Mouse (Mus musculus): ENCODE results near the gene Abtb1.

Gene Abtb1

GRCm38 (mm10) chr6:88803957-88804695, 37.7 kb downstream of the Abtb1 start:
- DNase-seq (ENCODE audit: low read depth, low spot score): no peak

DNA sequence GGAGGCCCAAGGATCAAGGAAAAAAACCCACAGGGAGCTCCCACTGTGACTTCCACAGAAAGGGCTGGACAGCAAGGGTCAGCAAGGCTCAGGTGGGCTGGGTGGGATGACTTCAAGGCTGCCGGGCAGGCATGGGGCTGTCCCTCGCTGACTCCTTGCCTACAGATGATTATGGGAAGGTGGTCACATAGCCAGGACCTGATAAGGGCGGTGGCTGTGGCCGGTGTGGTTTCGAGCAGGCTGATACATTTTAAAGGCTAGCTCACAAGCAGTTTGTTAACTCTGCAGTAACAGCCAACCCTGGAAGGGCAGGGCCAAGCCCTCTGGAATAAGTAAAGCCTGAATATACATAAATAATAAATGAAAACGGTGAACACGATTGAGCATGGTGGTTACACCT, 38.7 kb downstream of the Abtb1 start:
- no peak for DNase-seq (ENCODE audit: low read depth, low spot score)

DNA sequence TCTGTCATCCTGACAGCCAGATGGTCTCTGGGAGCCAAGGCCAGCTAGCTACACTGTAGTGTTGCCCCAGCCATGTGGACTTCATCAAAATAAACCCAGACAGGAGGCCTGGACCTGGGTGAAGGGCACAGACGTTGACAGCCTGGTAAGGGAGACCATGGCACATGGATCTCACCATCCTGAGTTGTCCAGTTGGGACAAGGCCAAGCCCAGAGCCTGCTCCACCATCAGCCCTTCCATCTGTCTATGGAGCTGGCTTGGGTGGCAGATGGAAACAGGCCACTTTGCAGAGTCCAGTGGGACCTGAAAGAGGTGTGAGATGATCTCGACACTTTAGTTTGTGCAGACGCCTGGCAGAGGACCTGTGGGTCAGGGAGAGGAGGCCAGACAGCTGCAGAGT, 41.0 kb downstream of the Abtb1 start:
- no peak for DNase-seq (ENCODE audit: low read depth, low spot score)

GRCm38 (mm10) chr6:88800191-88800590, 41.6 kb downstream of the Abtb1 start:
- DNase-seq (ENCODE audit: low read depth, low spot score): no peak

GRCm38 (mm10) chr6:88794561-88794971, 47.2 kb downstream of the Abtb1 start:
- no peak for DNase-seq (ENCODE audit: low read depth, low spot score)

GRCm38 (mm10) chr6:88793872-88794271, 47.9 kb downstream of the Abtb1 start:
- no peak for DNase-seq (ENCODE audit: low read depth, low spot score)

- DNase-seq (ENCODE audit: low read depth, low spot score): no peak
Observed at GRCm38 (mm10) chr6:88793243-88793642, 48.5 kb downstream of the Abtb1 start.

GRCm38 (mm10) chr6:88792147-88792691, 49.6 kb downstream of the Abtb1 start:
- DNase-seq (ENCODE audit: low read depth, low spot score): no peak

- no peak for DNase-seq (ENCODE audit: low read depth, low spot score)
Observed at GRCm38 (mm10) chr6:88791299-88791698, 50.5 kb downstream of the Abtb1 start.

DNA sequence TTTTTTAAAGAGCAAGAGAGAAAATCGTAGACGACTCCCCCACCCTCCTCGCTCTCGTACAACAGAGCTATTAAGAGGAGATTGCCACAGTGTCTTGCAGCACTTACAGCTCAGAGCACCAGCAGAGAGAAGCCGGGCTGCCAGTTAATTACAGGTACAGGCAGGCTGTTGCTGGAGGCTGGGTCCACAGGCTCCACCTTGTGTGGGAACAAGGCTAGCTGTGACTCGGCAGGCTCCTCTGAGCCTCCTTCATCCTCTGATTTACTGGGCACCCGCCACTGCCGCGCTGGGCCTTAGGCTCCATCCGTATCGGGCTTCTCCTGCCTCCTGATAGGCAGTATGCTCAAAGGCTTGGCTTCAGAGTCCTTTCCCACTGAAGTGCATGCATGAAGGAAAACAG, 53.6 kb downstream of the Abtb1 start:
- DNase-seq (ENCODE audit: low read depth, low spot score): no peak

DNA sequence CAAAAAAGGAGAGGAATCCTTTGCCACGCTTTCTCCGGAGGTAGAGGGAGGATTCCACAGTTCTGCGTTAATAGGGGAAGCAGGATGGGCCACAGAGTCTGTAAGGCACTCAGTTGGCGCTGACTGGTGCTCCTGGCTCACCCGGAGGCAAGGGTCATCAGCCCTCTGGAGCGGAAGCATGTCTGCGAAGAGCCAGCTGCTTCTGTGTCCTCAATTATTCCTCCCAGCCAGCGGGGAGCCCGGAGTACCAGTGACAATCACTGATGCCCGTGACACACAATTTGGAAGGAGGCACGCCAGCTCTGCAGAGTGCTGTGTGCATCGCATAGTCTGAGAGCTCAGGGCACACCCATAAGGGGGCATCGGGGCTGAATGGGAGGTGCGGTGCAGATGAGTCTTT, 54.3 kb downstream of the Abtb1 start:
- DNase-seq (ENCODE audit: low read depth, low spot score): no peak

- no peak for DNase-seq (ENCODE audit: low read depth, low spot score)
Observed at GRCm38 (mm10) chr6:88786732-88787445, 54.9 kb downstream of the Abtb1 start.

All from brain, embryonic 18.5 days (tissue).